Mouse (Mus musculus) olfactory bulb, adult 2 months (tissue): ENCODE results near the gene Gzf1. TPM values are rescaled to one million over a fixed set of nuclear protein-coding genes. Genes with fewer than 3 reads are reported as not detected.
A peak's percentile ranks its signal among the peaks of the same experiment; 100 is the strongest.

Experiments
- H3K27ac ChIP-seq: fragments of 200-500 bp; 2 replicates; pipeline ENCODE4 v1.5.1; 2012; ENCODE audit warnings: low read depth, low read length; ENCODE audit not compliant: insufficient read depth
- H3K4me1 ChIP-seq: fragments of 200-500 bp; 2 replicates; pipeline ENCODE4 v1.6.1; 2012; ENCODE audit warnings: low read length; ENCODE audit not compliant: control insufficient read depth, insufficient read depth
- H3K4me3 ChIP-seq: fragments of 200-500 bp; 2 replicates; pipeline ENCODE4 v1.5.1; 2012; ENCODE audit warnings: mild to moderate bottlenecking, low read depth, low read length, moderate library complexity; ENCODE audit not compliant: insufficient read depth
- CTCF ChIP-seq: fragments of 200-500 bp; IDR thresholded peaks from 2 replicates; pipeline ENCODE4 v1.5.1; 2012; ENCODE audit warnings: low read depth, mild to moderate bottlenecking, low read length, moderate library complexity; ENCODE audit not compliant: insufficient read depth
- POLR2A ChIP-seq: fragments of 200-500 bp; IDR thresholded peaks from 2 replicates; pipeline ENCODE4 v1.6.1; 2012; ENCODE audit warnings: mild to moderate bottlenecking, low read depth, low read length, moderate library complexity; ENCODE audit not compliant: insufficient read depth
- WGBS: fragments of 180-500 bp; shearing (Covaris S2); methylation state at CpG from one replicate; pipeline ENCODE4 v1.1.7; 2018; 5-methylcytosine and 5-hydroxymethylcytosine counted together
- polyA plus RNA-seq: library from polyadenylated mRNA; stranded (reverse); fragments of >200 nt; gene quantifications from 2 replicates; pipeline ENCODE4 v1.2.4, GENCODE M21; 2012; ENCODE audit warnings: low replicate concordance; ENCODE audit not compliant: missing spikeins, insufficient read depth, insufficient read length

The Gzf1 gene
- polyA plus RNA-seq, 1 experiment: not detected

DNA sequence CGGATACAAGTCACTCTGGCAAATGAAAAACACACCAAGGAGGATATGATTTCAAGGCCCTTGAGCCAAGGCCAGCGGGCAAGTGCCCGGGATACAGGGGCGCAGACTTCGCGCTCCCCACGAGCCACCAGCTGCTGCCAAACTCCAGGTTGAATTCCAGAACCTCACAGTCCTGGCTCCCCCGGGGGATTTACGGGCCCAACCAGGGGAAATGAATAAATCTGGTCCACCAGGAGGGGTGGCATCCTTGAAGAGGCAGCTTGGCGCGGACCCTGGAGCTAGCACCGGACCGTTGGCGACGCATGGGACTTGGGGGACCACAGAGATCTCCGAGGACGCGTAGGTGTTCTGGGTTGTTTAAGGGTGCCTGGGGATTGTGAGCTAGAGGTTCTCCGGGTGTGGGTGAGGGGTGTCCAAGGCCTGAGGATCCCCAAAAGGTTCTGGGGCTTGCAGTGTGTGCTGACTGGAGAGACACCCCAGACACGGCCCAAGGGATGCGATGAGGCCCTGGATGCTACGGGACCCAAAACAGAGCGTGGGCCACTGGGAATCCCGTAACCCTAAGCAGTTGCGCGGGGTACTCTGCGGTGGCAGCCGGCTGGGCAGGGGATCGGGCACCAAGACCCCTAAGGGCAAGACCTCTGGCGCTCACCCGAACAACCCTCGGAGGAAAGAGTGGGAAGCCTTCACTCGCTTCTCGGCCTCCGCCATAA is 50.9 kb downstream of the Gzf1 start:
- under 1% methylated on average over 35 of the region's 35 CpGs for WGBS
- Histone ChIP-seq H3K27ac (peak overlapping the region; percentile 76), H3K4me3 (peak overlapping the region; percentile 75), H3K4me1 (no peaks in the 10 kb centered on the region)
- TF ChIP-seq POLR2A (no peak), CTCF (no peak)

DNA sequence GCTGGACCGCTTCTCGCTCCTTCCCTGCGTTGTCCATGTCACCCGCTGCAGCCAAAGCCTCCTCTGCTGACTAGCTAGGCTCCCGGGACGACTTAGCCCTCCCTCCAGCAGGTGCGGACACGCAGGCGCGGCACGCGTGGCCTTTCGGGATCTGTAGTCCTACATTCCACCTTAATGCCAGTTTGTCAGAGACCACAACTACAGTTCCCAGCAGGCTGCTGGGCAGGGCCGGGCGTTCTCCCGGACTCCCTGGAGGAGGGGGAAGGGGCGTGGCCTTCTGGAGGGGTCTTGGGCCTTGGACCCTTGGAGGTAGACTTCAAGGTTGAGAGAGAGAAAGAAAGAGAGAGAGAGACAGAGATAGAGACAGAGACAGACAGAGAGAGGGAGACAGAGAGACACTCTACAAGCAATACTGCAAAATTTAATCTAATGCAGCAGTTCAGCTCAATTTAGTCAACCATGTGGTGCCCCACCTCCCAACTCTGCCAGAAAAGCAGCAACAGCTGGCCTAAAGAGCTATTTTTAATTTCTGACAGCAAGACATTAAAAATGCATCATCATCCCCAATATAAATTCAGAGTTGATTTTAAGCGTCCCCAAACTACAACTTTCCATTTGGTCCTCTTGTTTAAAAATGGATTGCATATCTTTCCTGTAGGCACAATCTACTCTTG is 51.6 kb downstream of the Gzf1 start, which contains the start of gene Napb:
TSS of gene Napb (minus strand) at position 141 of the 674 bp plus-strand sequence.
- WGBS: 3% methylated on average over 18 of the region's 18 CpGs
- TF ChIP-seq CTCF (no peak), POLR2A (peak; percentile 93)
- H3K4me3 ChIP-seq: peak within 1 kb of the TSS; percentile 75
- H3K27ac ChIP-seq: peak within 1 kb of the TSS; percentile 76
- no peaks in the 10 kb centered on the region for H3K4me1 ChIP-seq

Other genes with a start within 250 kb of the Gzf1 start
- gene Cd93, start 237.5 kb upstream of the Gzf1 start, polyA plus RNA-seq: not detected in 2 replicates
- gene Nxt1, start 8.4 kb upstream of the Gzf1 start, polyA plus RNA-seq: not detected in 2 replicates
- 141 and 208 TPM in 2 replicates for gene Napb, start 51.4 kb downstream of the Gzf1 start, polyA plus RNA-seq
- gene Cstl1, start 69.3 kb downstream of the Gzf1 start, polyA plus RNA-seq: not detected in 2 replicates
- gene Cst11, start 90.5 kb downstream of the Gzf1 start, polyA plus RNA-seq: not detected in 2 replicates
- not detected in 2 replicates for gene 8030411F24Rik, start 101.0 kb downstream of the Gzf1 start, polyA plus RNA-seq
- not detected in 2 replicates for gene Cst12, start 108.3 kb downstream of the Gzf1 start, polyA plus RNA-seq
- gene Cst8, start 117.8 kb downstream of the Gzf1 start, polyA plus RNA-seq: not detected in 2 replicates
- gene Cst13, start 139.1 kb downstream of the Gzf1 start, polyA plus RNA-seq: not detected in 2 replicates
- not detected in 2 replicates for gene Cst9, start 154.1 kb downstream of the Gzf1 start, polyA plus RNA-seq
- gene 9230104L09Rik, start 184.0 kb downstream of the Gzf1 start, polyA plus RNA-seq: not detected in 2 replicates
- 616 and 1,102 TPM in 2 replicates for gene Cst3, start 194.7 kb downstream of the Gzf1 start, polyA plus RNA-seq